Mouse (Mus musculus) intestine, embryonic 16.5 days (tissue): ENCODE data around the gene 1810046K07Rik. TPM values are rescaled to one million over a fixed set of nuclear protein-coding genes. Genes with fewer than 3 reads are reported as not detected.

Experiments
- ATAC-seq: fragments of 200-750 bp; cut with Nextera tagmentation; 2 replicates; pipeline ENCODE4 v1.8.0; 2017; ENCODE audit warnings: moderate TSS enrichment, moderate library complexity
- H3K27ac ChIP-seq: fragments of 300-500 bp; sonication (generic); 2 replicates; pipeline ENCODE4 v1.5.1; 2014; ENCODE audit warnings: mild to moderate bottlenecking, low read length
- H3K27me3 ChIP-seq: fragments of 300-500 bp; sonication (generic); replicated peaks from 2 replicates; pipeline ENCODE4 v1.6.1; 2014; ENCODE audit warnings: low read length, control low read depth, mixed read lengths; ENCODE audit not compliant: control insufficient read depth, insufficient read depth
- H3K36me3 ChIP-seq: fragments of 300-500 bp; sonication (generic); 2 replicates; pipeline ENCODE4 v1.6.1; 2014; ENCODE audit warnings: low read length, control low read depth; ENCODE audit not compliant: control insufficient read depth, insufficient read depth
- H3K4me1 ChIP-seq: fragments of 300-500 bp; sonication (generic); 2 replicates; pipeline ENCODE4 v1.6.1; 2014; ENCODE audit warnings: low read length, control low read depth, mixed read lengths; ENCODE audit not compliant: control insufficient read depth, insufficient read depth
- H3K4me2 ChIP-seq: fragments of 300-500 bp; sonication (generic); 2 replicates; pipeline ENCODE4 v1.6.1; 2014; ENCODE audit warnings: low read depth, low read length, control low read depth
- H3K4me3 ChIP-seq: fragments of 300-500 bp; sonication (generic); 2 replicates; pipeline ENCODE4 v1.5.1; 2014; ENCODE audit warnings: mild to moderate bottlenecking, low read length
- H3K9ac ChIP-seq: fragments of 300-500 bp; sonication (generic); 2 replicates; pipeline ENCODE4 v1.6.1; 2014; ENCODE audit warnings: low read depth, low read length
- H3K9me3 ChIP-seq: fragments of 300-500 bp; sonication (generic); 2 replicates; pipeline ENCODE4 v1.6.1; 2016; ENCODE audit warnings: low read length, control low read depth; ENCODE audit not compliant: control insufficient read depth
- WGBS: fragments of 180-500 bp; shearing (Covaris S2); extraction: QIAGEN DNeasy Blood & Tissue Kit; methylation state at CpG from one replicate; pipeline ENCODE4 v1.1.7; 2014; 5-methylcytosine and 5-hydroxymethylcytosine counted together
- polyA plus RNA-seq: library from polyadenylated mRNA; unstranded; fragments of >200 nt; fragmentation: Nextera tagmentation; extraction: Ambion mirVana; gene quantifications from 2 replicates; pipeline ENCODE4 v1.2.1, GENCODE M21; 2015

The 1810046K07Rik gene
- polyA plus RNA-seq, 1 experiment from 2014 or later: not detected

DNA sequence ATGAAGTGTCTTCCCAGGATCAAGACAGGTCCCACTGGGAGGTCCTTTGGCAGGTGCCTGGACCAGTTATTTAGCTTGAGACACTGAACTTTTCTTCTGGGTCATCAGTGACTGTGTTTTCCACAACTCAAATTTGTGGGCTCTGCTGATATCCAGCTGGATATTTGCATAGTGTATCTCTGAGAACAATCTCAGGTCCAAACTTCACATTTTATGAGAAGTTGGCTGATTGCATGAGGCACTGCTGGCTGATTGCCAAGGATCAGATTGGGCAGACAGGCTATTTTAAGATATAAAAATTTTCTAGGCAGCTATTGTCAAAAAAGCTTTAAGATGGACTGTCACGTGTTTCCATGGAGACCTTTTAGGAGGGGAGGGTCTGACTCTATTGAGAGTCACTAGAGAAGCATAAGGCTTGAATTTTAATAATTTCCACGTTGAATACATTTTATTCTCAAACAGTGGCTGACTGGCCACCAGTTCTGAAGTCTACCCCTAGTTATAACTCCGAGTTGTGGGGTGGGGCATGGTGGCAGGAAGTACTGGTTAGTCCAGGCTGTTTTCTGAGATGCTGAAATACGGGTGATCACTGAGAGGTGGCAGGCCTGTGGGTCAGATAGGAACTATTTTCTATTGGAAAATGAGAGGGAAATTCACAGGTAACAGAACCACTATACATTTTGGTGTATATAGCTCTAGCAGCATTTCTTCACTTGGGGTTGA is 71.8 kb downstream of the 1810046K07Rik start:
- H3K4me2 ChIP-seq: no peak overlapping the region
- H3K27me3 ChIP-seq: no peaks in the 10 kb centered on the region
- WGBS: 59% methylated on average over 4 of the region's 4 CpGs
- ATAC-seq: peak; percentile 69
- H3K4me1 ChIP-seq: 0 out of 2 replicates have a peak, but pooled peaks cover 2% of the 10 kb centered on the region
- no peaks in the 10 kb centered on the region for H3K36me3 ChIP-seq
- no peak overlapping the region for H3K27ac ChIP-seq
- no peaks in the 10 kb centered on the region for H3K9me3 ChIP-seq
- no peak overlapping the region for H3K9ac ChIP-seq
- H3K4me3 ChIP-seq: no peak overlapping the region

Other genes starting within 250 kb of the 1810046K07Rik start
- gene 4833427G06Rik, start 226.8 kb downstream of the 1810046K07Rik start, polyA plus RNA-seq: not detected in 2 replicates
- gene Gm32742, start 163.4 kb downstream of the 1810046K07Rik start, polyA plus RNA-seq: 0.01 TPM in 1 of 2 replicates, not detected in the other
- 0.07 and 0.10 TPM in 2 replicates for gene Pou2af1, start 115.2 kb downstream of the 1810046K07Rik start, polyA plus RNA-seq
- gene Colca2, start 50.3 kb downstream of the 1810046K07Rik start, polyA plus RNA-seq: 1.4 and 2.1 TPM in 2 replicates